Mouse (Mus musculus) bone marrow, adult 2 months (tissue): ENCODE results near the gene Jade2. TPM values are rescaled to one million over a fixed set of nuclear protein-coding genes. Genes with fewer than 3 reads are reported as not detected.
A peak's percentile ranks its signal among the peaks of the same experiment; 100 is the strongest.

ENCODE experiments used
- H3K27ac ChIP-seq: fragments of 200-500 bp; 2 replicates; pipeline ENCODE4 v1.5.1; 2012; ENCODE audit warnings: low read depth, mild to moderate bottlenecking, control low read depth, inconsistent platforms, low read length; ENCODE audit not compliant: control insufficient read depth, poor library complexity, insufficient read depth
- H3K4me1 ChIP-seq: fragments of 200-500 bp; 2 replicates; pipeline ENCODE4 v1.6.1; 2011; ENCODE audit warnings: low read length; ENCODE audit not compliant: control insufficient read depth, insufficient read depth
- H3K4me3 ChIP-seq: fragments of 200-500 bp; replicated peaks from 2 replicates; pipeline ENCODE3; 2011; ENCODE audit warnings: mild to moderate bottlenecking, low read depth, low read length, control low read depth; ENCODE audit not compliant: control insufficient read depth
- CTCF ChIP-seq: fragments of 200-500 bp; IDR thresholded peaks from 2 replicates; pipeline ENCODE4 v1.5.1; 2011; ENCODE audit warnings: low read length, control low read depth; ENCODE audit not compliant: control insufficient read depth, insufficient read depth
- POLR2A ChIP-seq: fragments of 200-500 bp; IDR thresholded peaks from 2 replicates; pipeline ENCODE4 v1.6.1; 2011; ENCODE audit warnings: low read depth, mild to moderate bottlenecking, control low read depth, low read length, borderline replicate concordance; ENCODE audit not compliant: control insufficient read depth
- WGBS: fragments of 180-500 bp; shearing (Covaris S2); methylation state at CpG from one replicate; pipeline ENCODE4 v1.1.7; 2018; 5-methylcytosine and 5-hydroxymethylcytosine counted together
- polyA plus RNA-seq: library from polyadenylated mRNA; stranded (reverse); fragments of >200 nt; gene quantifications from 2 replicates; pipeline ENCODE4 v1.2.4, GENCODE M21; 2011; ENCODE audit warnings: low replicate concordance; ENCODE audit not compliant: missing spikeins, insufficient read depth, insufficient read length

The Jade2 gene
- polyA plus RNA-seq, 1 experiment = 5.9 TPM

- 90% methylated on average over 6 of the region's 6 CpGs for WGBS
- Histone ChIP-seq H3K4me1 (peaks cover 9% of the 10 kb centered on the region), H3K4me3 (no peak overlapping the region), H3K27ac (no peak overlapping the region)
- no peak for TF ChIP-seq POLR2A
- no peak for TF ChIP-seq CTCF
Observed at GRCm38 (mm10) chr11:51836506-51836905, 20.9 kb downstream of the Jade2 start.

- WGBS = 95% methylated on average over 12 of the region's 12 CpGs
- peaks cover 11% of the 10 kb centered on the region for H3K4me1 ChIP-seq
- no peak overlapping the region for H3K27ac ChIP-seq
- TF ChIP-seq POLR2A (no peak), CTCF (no peak)
- no peak overlapping the region for H3K4me3 ChIP-seq
Observed at GRCm38 (mm10) chr11:51835598-51835997, 21.9 kb downstream of the Jade2 start.

- Histone ChIP-seq H3K27ac (no peak overlapping the region), H3K4me3 (no peak overlapping the region), H3K4me1 (peaks cover 9% of the 10 kb centered on the region)
- 89% methylated on average over 8 of the region's 8 CpGs for WGBS
- TF ChIP-seq CTCF = no peak
- no peak for TF ChIP-seq POLR2A
Observed at GRCm38 (mm10) chr11:51834067-51834411, 23.4 kb downstream of the Jade2 start.

GRCm38 (mm10) chr11:51833393-51834066, 23.9 kb downstream of the Jade2 start:
- WGBS = 67% methylated on average over 10 of the region's 10 CpGs
- Histone ChIP-seq H3K4me1 (peaks cover 9% of the 10 kb centered on the region), H3K4me3 (no peak overlapping the region), H3K27ac (no peak overlapping the region)
- TF ChIP-seq CTCF (no peak), POLR2A (no peak)

- Histone ChIP-seq H3K4me1 (peaks cover 9% of the 10 kb centered on the region), H3K27ac (no peak overlapping the region), H3K4me3 (no peak overlapping the region)
- WGBS = 75% methylated on average over 5 of the region's 5 CpGs
- TF ChIP-seq CTCF = no peak
- TF ChIP-seq POLR2A = no peak
Observed at GRCm38 (mm10) chr11:51832992-51833391, 24.5 kb downstream of the Jade2 start.

- Histone ChIP-seq H3K27ac (peak overlapping the region; percentile 22; the same call in 1 of the 2 replicates), H3K4me3 (no peak overlapping the region), H3K4me1 (peaks cover 8% of the 10 kb centered on the region)
- no peak for TF ChIP-seq POLR2A
- TF ChIP-seq CTCF = no peak
- WGBS = 40% methylated on average over 4 of the region's 4 CpGs
Observed at GRCm38 (mm10) chr11:51831962-51832909, 25.2 kb downstream of the Jade2 start.

- TF ChIP-seq CTCF (no peak; the same call in 1 of the 2 replicates), POLR2A (no peak)
- Histone ChIP-seq H3K4me3 (no peak overlapping the region), H3K27ac (no peak overlapping the region), H3K4me1 (peaks cover 2% of the 10 kb centered on the region; the same call in 1 of the 2 replicates)
- 90% methylated on average over 19 of the region's 19 CpGs for WGBS
Observed at GRCm38 (mm10) chr11:51824867-51825424, 32.5 kb downstream of the Jade2 start.

- 80% methylated on average over 3 of the region's 3 CpGs for WGBS
- TF ChIP-seq POLR2A = no peak
- no peak for TF ChIP-seq CTCF
- Histone ChIP-seq H3K4me3 (no peak overlapping the region), H3K27ac (no peak overlapping the region; the same call in 1 of the 2 replicates), H3K4me1 (peaks cover 2% of the 10 kb centered on the region; the same call in 1 of the 2 replicates)
Observed at GRCm38 (mm10) chr11:51823963-51824753, 33.3 kb downstream of the Jade2 start.
